Mouse (Mus musculus) WW6 (cell line): ENCODE results near the gene Notum.
"Not testable (repeated sequence)": the region's sequence is repeated elsewhere in the genome, so short reads cannot be mapped to it uniquely, and the experiment has no call there.

Experiments used
- DNase-seq: peaks from one replicate; pipeline ENCODE4 v3.0.0-alpha.2; 2013; ENCODE audit warnings: low read depth, low spot score

The Notum gene

DNA sequence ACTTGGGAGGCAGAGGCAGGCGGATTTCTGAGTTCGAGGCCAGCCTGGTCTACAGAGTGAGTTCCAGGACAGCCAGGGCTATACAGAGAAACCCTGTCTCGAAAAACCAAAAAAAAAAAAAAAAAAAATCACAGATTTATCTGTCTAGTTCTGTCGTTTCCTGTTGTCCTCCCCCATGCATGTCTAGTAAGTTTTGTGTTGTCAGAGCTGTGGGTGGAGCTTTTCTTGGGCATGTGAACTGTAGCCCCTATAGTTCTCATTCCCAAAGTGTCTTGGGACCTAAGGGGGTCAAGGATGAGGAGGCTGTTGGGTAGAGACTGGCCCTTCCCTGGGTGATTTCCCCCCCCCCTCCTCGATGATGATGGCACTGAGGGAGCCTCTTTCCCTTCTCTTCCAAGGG, 14.9 kb upstream of the Notum start:
- not testable (repeated sequence) for DNase-seq

DNA sequence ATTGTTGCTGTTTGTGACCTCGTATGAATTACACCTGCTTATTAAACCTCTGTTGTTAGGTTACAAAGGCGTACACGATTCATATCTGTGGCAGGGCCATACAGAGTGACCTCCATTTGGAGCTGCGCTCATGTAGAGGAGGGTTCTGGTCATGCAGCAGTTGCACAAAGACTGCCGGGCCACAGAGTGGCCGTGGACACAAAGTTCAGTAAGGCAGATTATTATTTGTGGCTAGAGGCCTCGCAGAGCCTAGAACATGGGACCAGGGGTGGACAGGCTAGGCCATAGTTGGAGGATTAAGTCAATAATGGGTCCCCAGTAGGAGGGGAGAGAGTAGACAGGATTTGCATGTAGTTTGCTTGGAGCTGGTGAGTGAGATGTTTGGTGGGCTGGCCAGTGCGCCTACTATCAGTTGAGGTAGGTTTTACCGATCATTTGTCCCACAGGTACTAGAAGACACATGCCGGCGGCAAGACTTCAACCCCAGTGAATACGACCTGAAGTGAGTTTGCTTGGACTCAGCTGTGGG, 12.7 kb upstream of the Notum start:
- DNase-seq: no peak

- DNase-seq: peak; percentile 92
These were observed 12.0 kb upstream of the Notum start, which contains the start of gene Aspscr1 for GRCm38 (mm10) chr11:120672687-120673593. Gene Aspscr1, plus strand, starts transcription at chr11:120672973.

DNA sequence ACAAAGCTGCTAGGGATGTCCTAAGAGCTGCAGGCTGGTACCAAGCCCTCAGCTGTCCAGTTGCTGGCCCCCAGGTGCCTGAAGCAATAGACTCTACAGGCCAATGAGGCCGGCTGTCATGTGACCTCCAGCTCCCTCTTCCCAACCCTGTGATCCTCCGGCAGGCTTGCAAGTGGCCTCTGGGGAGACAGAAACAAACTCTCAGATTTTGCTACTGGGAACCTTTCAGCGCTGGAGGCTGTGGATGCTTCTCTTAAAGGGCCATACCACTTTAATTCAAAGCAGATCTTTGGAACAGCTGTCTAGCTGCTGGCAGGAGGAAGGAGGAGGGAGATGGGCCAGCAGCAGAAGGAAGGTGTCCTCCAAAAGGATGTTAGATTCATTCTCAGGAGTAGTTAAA, 5.6 kb upstream of the Notum start:
- no peak for DNase-seq

DNA sequence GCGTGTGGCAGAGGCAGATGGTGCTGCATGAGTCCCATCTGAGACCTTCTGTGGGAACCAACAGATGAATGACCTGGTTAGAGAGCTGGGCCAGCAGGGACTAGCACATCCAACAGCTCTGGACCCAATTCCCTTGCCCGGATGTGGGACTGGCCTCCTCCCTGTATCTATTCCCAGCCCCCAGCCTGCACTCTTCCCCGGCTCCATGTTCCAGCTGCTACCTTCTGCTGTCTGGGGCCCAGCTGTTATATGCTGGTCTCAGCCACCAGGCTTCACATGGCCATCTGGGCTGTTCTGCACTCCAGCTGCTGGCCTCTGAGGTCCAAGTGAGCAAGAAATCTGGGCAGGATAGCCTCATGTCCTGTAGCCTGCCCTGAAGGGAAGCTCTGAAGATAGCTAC, 4.4 kb upstream of the Notum start:
- no peak for DNase-seq

GRCm38 (mm10) chr11:120663714-120664113, 2.7 kb upstream of the Notum start:
- DNase-seq: no peak

DNA sequence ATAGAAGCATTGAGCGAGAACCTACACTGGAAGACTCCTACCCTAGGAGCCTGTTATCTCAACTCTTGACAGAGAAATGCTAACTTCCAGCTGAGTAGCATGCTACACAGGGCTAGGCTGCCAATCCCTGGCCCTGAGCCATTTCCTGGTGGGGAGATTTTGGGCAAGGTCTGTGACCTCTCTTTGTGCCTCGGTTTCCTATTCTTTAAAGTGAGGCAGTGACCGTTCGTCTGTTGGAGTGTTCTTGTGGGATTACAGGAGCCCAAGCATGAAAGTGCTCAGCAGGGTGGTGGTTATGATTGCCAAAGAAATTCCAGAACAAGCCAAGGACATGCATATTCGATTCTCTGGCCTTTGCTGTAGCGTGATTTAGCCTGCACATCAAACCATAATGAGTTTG, 1.8 kb upstream of the Notum start:
- DNase-seq: no peak

- no peak for DNase-seq
These were observed 487 bp downstream of the Notum start for GRCm38 (mm10) chr11:120660301-120661075.

GRCm38 (mm10) chr11:120659509-120660300, 1.3 kb downstream of the Notum start:
- no peak for DNase-seq

DNA sequence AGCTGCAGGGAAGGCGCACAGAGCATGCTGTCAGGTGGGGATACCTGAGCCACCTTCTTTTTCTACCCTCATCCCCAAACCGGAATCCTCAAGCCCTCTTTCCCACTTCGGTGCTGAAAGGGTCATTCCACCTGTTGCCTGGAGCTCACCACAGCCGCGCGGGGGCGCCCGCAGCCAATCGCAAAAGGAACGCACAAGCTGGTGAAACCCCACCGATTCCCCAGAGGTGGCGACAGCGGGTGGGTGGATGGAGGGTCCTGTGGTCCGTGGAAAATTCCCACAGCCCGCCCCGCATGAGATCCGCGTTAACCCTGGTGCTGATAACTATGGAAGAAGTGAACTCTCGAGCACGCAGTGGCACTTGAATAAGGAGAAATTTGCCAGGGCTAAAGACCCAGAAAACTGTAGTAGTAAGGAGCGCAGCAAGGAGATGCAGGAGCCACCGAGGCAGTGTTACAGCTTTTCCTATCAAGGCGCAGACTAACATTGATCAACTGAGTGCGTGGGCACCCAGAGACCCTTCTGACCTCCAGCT, 2.0 kb downstream of the Notum start:
- peak; percentile 86 for DNase-seq

- DNase-seq: no peak
These were observed 3.7 kb downstream of the Notum start for GRCm38 (mm10) chr11:120657301-120657700.

DNA sequence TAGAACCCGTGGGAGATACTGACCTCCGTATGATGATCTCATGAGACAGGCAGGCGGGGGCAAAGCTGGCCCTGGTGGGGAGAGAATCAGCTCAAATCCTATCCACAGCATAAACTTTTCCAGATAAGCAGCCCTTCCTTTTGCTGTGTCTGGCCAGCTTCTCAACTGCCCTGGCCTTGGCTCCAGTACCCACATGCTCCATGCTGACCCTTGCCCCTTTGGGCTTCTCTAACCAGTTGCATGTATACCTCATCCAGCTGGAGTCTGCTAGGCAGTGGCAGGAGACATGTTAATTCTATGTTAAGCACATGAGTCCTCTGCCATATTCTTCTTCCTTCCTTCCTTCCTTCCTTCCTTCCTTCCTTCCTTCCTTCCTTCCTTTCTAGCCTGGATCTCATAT, 6.2 kb downstream of the Notum start:
- DNase-seq: no peak

DNA sequence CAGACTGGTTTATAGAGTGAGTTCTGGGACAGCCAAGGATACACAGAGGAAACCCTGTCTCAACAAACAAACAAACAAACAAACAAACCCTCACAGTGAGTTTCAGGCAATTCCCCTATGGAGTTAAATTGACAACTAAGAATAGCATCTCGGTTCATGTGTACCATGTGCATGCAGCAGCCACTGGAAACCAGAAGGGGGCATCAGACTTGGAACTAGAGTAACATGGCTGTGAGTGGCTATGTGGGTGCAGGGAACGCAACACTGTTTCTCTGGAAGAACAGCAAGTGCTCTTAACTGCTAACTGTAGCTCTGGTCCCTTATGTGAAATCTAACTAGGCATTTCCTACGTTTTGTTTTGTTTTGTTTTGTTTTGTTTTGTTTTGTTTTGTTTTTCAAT, 9.1 kb downstream of the Notum start:
- no peak for DNase-seq

- peak; percentile 75 for DNase-seq
These were observed 12.9 kb downstream of the Notum start, which contains the start of gene Myadml2 for GRCm38 (mm10) chr11:120648001-120648476. Gene Myadml2, minus strand, starts transcription at chr11:120648158.

DNA sequence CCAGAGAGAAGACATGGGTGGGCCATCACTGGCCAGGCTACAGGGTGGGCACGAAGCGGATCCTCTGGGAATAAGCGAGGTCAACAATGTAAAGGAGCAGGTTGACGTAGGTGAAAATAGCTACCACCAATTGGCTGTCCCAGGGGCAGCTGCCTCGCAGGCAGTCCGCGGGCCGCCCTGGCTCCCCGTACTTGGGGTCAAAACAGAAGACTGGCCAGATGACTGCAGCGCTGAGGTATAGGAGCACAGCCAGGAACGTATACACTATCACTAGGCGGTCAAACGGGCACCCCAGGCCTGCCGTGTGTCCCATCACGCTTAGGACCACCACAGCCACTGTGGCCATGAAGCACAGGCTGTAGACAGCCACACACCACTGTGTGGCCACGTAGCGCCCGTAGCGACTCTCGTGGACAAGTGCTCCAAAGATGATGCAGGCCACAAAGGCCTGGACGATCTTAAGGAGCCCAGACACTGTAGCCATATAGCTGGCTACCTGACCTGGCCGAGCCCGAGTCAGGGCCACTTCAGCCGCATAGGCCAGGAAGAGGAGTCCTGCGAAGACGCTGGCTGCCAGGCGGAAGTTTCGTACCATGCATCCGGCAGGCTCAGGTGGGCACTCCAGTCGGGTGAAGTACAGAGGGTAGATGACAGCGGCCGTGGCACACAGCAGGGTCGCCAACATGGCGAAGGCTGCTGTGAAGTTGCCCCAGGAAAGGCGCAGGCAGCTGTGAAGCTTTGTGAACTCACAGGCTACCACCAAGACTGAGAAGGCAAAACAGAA, 13.7 kb downstream of the Notum start:
- DNase-seq: no peak

DNA sequence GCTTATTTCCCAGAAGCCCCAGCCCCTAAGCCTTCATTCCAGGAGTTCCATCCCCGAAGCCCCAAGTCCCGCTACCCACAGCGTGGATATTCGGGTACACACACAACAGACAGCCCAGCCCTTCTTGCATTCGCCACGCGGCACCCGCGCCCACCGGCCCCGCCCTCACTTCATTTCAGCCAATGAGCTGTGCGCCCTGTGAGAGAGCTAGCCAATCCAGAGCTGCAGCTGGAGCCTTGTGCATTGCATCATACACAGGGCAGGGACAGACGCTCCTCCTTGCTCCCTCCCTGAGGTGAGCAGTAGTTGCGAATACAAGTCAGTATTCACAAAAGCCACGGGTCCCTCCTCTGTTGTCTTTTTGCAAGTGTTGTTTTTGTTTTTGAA, 17.4 kb downstream of the Notum start, which contains the start of gene Pycr1:
Gene Pycr1 (minus strand): TSS at position 169 of the 387 bp plus-strand sequence.
- peak; percentile 90 for DNase-seq

- no peak for DNase-seq
These were observed 17.9 kb downstream of the Notum start for GRCm38 (mm10) chr11:120642939-120643600.

DNA sequence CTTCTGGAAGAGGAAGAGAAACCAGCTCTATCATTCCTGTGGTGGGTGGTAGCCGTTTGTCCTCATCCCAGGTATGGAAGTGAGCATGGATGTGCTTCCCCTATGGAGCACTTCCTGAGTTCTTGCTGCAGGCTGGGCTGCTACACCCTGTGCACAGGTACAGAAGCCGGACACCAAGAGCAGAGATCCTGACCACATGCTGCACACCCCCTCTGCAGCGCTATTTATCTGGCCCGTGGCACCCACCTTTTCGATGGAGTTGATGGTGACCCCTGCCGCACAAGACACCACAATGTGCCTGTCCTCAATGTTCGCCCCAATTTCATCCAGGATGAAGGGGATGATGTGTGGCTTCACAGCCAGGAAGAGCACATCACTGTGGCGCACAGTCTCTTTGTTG, 19.1 kb downstream of the Notum start:
- no peak for DNase-seq

DNA sequence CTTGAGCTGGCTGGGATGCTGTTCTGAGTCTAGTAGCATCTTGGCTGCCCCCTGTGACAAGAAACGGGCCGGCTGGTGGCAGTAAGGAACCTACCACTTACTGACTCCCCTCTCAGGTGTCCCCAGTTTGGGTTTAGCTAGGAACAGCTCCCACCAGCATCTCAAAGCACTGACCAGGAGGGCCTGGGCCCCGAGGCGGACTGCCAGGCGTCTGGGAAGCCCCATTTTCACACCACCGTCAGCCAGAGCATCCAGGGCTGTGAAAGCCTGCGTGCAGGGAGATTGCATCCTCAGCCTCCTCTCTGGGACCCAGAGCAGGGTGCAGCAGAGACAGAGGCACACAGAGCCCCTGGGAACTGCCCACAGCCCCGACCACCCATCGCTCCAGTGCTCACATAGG, 19.7 kb downstream of the Notum start:
- no peak for DNase-seq

DNA sequence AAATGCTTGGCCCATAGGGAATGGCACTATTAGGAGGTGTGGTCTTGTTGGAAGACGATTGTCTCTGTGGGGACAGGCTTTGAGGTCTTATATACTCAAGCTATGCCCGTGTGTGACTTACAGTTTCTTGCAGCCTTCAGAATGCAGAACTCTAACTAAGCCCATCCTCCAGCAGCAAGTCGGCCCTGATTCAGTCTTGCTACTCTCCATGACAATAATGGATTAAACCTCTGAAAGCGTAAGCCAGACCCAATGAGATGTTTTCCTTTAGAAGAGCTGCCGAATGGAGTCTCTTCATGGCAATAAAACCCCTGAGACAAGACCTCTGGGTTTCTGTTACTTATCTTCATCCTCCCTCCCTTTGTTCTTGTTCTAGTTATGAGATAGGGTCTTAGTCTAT, 26.2 kb downstream of the Notum start:
- DNase-seq: no peak
